Mouse (Mus musculus) urinary bladder, postnatal 4 days (tissue): ENCODE results near the gene Tbc1d8.

Experiments
- DNase-seq, 2 experiments: peaks; one replicate each; pipeline ENCODE4 v3.0.0; 2021 to 2022; ENCODE audit warnings: low spot score in 2 of 2

Gene Tbc1d8

DNA sequence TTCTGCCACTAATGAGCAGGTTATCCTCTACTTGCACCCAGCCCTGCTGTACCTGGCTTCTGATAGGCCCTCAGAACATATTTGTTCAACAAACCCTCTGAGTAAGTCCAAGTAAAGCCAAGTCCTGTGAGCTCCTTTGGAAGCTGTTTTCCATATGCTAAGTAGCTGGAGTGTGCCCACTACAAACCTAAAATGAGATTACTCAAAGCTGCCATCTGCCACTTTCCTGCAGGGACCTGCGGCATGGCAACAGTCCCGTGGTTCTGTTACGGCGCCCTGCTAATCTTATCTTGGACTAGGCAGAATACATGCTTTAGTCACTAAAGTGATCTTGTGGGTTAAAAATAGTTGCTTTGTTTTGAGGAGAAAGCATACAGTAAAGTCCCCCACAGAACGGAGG lies 32.4 kb downstream of the Tbc1d8 start:
- no peak for DNase-seq

DNA sequence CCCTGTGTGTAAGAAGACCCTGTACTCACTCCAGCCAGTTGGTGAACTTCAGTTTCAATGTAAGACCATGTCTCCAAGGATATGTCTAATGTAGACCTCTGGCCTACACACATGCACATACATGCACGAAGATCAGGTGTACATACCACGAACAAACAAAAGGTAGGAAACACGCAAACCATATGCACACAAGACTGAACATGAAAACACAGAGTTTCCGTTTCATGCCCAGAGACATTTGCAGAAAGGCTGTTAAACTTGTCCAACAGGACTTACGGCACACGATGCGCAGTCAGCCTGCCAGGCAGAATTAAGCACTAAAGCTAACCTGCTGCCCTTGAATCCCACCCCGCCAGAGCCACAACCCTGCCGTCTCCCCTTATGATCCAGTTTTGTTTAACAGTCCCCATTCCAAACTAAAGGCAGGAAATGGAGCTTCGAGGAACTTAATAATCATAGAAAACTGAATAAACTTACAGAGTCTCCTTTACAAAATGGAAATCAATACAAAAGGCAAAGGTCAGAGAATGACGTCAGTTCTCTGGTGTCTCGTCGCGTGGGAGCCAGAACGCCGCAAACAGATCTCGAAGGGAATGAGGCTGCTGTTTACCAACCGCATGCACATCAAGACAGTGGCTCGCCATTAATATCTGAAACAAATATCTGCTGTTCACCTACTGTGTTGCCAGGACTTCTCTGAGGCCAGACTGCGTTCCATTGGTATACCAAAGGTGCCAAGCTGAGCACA lies 33.1 kb downstream of the Tbc1d8 start:
- no peak for DNase-seq

DNA sequence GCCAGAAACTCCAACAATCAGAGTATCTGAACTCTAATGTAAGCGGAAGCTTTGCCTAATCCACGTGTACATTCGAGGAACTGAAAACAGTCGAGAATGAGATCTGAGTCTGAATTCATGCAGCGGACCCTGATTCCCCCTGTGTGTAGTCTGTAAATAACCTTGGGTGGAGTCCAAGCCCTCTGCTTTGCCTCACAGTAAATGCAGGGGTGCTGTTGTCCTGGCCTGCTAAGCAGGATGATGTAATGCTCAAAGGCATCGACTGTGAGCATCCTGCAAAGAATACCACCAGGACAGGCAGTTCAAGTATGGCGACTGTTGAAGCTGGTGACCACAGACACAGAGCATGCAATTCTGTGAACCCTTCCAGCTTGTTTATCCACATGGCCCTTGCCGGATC lies 34.8 kb downstream of the Tbc1d8 start:
- DNase-seq, result no peak

DNA sequence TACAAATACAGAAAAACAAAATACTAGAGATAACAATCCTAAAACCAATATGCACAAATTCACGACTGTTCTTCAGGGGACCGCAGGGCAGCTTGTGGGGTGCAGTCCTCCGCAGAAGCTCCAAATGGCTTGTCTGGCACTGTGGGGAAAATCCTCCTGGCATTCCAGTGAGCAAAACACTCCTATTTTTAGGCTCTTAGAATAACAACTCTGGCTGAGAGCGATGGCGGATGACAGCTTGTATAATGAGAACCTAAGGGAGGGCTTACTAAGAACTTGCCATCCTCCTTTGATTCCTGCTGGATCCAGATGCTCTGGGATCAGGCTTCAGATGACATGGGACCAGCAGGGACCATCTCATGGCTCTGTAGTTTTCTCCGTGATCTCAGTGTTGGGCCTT lies 36.9 kb downstream of the Tbc1d8 start:
- DNase-seq, result no peak

DNA sequence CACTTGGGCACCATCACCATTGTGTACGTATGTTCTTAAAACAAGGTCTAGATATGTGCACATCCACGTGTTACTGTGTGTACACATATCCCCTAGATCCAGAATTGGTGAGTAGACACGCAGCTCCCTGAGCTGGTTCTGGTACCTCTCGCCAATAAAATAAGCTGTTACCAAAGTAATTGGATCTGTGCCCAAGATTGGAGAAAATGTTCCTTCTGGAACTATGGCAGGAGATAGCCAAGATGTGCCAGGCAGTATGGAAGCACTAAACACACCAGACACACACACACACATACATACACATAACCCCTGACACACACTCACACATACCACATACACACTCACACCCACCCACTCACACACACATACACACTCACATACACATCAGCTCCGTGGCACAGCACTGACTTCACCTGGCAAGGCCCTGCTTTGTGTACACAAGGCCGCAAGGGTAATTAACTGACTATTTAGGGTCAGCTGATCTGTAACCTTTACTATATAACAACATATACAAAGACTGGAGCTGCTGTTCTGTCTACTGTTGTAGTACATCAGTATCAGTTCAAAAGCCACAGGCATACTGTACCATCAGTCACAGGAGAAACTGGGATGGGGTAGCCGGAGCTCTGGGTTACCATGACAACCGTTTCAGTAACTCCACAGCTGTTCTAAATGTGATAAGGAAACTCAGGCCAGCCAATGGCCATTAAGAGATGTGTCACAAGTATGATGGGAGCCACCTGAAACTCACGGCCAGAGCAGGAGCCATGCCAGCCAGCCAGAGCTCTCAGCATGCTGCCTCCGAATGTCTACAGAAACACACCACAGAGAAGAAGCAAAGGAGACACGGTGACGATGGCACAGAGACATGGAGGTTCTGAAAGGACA lies 38.6 kb downstream of the Tbc1d8 start:
- DNase-seq, result no peak

GRCm38 (mm10) chr1:39438629-39439028 lies 39.9 kb downstream of the Tbc1d8 start:
- no peak for DNase-seq

DNA sequence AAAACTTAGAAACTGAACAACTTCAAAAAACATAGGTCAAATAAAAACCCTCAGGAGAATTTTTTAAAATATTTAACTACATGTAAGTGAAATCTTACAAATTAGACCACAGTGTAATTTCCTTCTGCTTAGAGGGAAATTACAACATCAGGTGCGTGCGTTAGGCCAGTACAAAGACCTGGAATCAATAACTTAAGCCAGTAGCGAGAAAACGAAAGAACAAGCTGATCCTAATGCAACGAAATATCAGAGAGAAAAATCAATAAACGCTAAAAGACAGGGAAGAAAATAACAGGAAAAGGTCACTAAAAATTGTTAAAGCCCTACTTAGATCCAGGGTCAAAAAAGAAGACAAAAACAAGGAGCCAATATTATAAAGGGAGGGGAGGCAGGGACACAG lies 44.3 kb downstream of the Tbc1d8 start:
- DNase-seq, result no peak

GRCm38 (mm10) chr1:39430020-39430419 lies 48.5 kb downstream of the Tbc1d8 start:
- no peak for DNase-seq

DNA sequence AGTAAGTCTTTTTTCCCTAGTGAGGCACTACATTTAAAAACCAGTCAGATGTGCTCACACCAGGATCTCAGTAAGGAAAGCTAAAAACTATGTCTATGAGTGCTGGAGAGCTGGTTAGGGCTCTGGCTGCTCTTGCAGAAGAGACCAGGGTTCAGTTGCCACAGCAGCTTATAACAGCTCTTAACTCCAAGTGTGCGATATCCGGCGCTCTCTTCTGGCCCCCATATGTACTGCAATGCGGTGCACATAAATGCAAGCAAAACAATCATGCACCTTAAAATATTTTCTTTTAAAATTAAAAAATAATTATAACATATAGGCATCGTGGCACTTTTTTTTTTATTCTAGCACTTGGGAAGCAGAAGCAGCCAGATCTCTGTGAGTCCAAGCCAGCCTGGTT lies 49.5 kb downstream of the Tbc1d8 start:
- no peak for DNase-seq

GRCm38 (mm10) chr1:39428280-39428679 lies 50.3 kb downstream of the Tbc1d8 start:
- no peak for DNase-seq

DNA sequence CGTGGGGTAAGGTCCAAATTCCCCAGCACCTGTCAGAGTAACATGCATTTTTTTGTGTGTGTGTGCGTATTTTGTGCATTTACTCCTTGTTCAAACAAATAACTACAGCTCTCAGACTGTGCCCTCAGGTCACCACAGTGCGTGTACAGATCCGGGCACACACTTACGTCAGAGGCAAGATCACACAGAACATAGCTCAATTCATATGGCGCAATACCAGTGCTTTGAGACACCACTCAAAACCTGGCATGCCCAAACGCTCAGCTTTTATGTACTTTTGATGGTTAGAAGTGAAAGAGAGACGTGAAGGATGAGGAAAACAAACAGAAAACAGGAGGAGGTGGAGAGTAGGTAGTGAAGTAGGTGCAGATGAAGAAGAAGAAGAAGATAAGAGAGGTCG lies 53.1 kb downstream of the Tbc1d8 start:
- no peak for DNase-seq

- DNase-seq, result no peak
Measured at GRCm38 (mm10) chr1:39420987-39421386, 57.6 kb downstream of the Tbc1d8 start.

- DNase-seq, result no peak
Measured at GRCm38 (mm10) chr1:39418852-39419251, 59.7 kb downstream of the Tbc1d8 start.

DNA sequence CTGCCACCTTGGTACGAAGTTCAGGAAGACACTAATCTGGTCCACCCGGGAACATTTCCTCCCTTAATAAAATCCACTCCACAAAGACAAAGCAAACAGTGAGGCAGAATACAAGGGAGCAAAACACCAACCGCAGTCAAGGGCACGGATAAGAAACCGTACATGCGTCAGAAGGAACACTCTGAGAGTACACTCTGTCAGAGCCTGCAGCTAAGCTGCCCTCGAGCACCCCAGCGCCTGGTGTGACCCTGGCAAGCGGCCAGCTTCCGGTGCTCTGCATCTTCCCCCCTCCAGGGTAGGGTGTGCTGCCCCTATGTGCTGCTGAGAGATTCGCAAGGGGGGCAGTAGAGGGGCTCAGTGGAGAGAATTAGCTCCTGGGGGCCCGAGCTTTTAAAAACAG lies 60.7 kb downstream of the Tbc1d8 start:
- DNase-seq, result peak in 1 of 2 experiments; percentile 54

- DNase-seq, result no peak
Measured at GRCm38 (mm10) chr1:39410085-39410821, 68.3 kb downstream of the Tbc1d8 start.

DNA sequence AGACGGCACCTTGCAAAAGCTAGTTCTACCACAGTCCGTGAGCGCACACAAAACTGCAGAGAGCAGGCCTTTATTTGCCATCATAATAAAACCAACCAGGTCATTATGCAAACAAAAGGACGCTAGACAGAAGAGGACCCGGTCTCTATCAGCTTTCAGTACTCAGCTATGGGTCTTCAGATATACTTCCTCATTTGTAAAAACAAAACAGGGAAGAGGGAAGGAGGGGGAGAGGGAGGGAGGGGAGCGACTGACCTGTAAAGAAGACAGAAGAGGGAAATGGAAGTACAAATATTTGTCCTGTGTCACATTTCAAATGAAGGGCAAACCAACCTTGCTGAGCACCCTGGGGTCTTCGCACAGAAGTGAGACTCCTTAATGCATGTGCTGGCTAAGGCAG lies 69.9 kb downstream of the Tbc1d8 start:
- DNase-seq, result no peak

DNA sequence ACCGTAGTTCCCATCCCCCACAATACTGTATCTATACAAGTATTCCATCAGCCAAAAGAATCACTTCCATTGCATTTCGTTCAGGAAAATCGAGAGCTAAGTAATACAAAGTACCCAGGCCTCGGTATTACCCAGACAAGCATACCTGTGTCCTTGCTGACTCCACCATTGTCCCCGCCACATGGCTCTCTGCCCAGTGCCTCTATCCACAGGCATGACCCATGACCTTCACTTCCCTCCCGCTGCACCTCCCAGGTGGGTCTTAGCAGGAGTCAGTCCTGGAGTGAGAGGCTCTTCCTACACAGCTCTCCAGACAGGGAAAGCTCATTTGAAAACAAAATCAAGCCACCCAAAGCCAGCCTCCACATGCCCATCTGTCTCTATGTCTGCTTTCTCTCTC lies 70.4 kb downstream of the Tbc1d8 start:
- DNase-seq, result no peak

- no peak for DNase-seq
Measured at GRCm38 (mm10) chr1:39407108-39407507, 71.4 kb downstream of the Tbc1d8 start.

- no peak for DNase-seq
Measured at GRCm38 (mm10) chr1:39400173-39400572, 78.4 kb downstream of the Tbc1d8 start.

DNA sequence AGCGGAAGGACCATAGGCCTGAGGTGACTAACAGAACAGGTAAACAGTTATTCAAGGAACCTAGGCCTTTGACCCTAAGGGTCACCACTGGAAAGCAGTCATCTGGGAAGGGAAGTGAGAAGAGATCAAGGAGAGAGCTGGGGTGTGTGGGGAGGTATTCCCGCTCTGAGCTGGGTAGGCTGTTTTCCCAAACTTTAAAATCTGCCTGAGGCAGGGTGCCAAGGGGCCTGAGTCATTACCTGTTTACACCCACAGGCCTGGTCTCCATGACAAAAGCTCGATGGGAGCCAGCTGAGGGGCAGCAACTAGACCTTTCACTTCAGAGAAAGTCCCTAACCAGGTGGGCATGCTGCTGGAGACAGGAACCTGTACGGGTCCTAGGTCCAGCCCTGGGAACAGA lies 79.3 kb downstream of the Tbc1d8 start:
- DNase-seq, result no peak

DNA sequence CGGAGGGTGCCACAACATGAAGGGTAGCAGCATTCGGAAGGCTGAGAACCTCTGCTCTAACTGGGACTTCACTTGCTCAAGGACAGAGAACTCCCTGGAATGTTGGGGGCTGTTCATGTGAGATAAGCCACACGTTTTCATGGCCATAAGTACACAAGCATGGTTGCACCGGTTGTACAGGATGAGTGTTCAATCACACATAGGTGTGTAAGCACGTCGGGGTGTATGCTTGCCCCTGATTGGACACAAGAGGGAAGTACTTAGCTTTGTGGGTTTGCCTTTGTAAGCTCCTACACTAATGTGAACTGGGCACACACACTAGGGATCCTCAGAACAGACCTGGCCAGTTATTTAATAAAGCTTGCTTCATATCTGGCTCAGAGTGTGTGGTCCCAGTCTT lies 80.3 kb downstream of the Tbc1d8 start:
- DNase-seq, result no peak

DNA sequence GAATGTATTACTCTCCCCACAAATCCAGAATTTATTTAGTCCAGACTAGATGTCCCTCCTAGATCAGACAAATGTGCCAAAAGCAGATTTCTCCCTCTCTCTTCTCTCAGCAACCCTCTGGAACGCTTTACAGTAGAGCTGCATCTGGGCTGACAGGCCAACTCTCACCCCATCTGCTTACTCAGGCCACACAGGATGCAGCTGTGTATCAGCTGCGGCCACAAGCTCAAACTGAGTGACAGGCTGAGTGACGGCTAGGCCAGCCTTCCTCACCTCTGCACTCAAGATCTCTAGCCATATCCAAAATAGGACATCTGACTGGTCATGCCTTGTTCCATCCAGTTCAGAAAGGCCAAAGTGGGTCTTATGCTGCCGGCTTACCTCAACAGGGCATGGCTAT lies 82.2 kb downstream of the Tbc1d8 start:
- no peak for DNase-seq
